Comparison of ENCODE assay signal across 8 mouse cellular contexts in the genomic region with DNA sequence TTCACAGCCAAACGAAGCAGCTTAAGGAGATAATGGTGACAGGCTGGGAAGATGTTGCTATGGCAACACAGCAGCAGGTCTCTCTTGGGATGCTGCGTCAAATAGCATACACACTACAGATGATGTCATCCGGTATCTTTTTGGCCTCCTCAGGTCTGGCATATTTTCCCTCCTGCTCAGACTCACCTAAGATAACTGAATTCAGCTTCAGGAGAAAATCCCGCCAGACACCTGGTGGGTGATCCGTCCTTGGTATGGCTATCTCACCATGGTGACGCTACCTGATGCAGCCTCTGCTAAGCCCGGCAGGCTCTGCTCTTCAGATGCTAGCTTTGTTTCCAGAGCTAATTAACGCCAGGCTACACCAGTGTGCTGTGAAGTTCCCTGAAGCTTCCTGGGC. TPM values are rescaled to one million over a fixed set of nuclear protein-coding genes. Genes with fewer than 3 reads are reported as not detected.
DNase-seq lines count a peak whose midpoint lies in the region; ATAC-seq lines count a peak whose summit lies in the region.

No protein-coding gene starts in this region.

- 0 out of 2 replicates have a peak, but pooled peaks have one; percentile 5 for ATAC-seq in heart, embryonic 15.5 days (replicated peaks; ENCODE audit: insufficient number of reproducible peaks, insufficient read depth, low FRiP score, low read depth)
- ATAC-seq in limb, embryonic 12.5 days (ENCODE audit: insufficient number of reproducible peaks, insufficient read depth, low FRiP score, low TSS enrichment, low read depth), result no peak

- H3K9me3 ChIP-seq in heart, embryonic 15.5 days (replicated peaks), result no peaks in the 10 kb centered on the region
- H3K9me3 ChIP-seq in limb, embryonic 12.5 days, result no peaks in the 10 kb centered on the region

- no peak overlapping the region for H3K4me3 ChIP-seq in heart, embryonic 15.5 days
- H3K4me3 ChIP-seq in limb, embryonic 12.5 days (replicated peaks), result no peak overlapping the region

- peaks cover 20% of the 10 kb centered on the region for H3K27me3 ChIP-seq in heart, embryonic 15.5 days
- H3K27me3 ChIP-seq in limb, embryonic 12.5 days, result no peaks in the 10 kb centered on the region

- intact Hi-C loops in heart, postnatal 25 days (cut with DNase I), result no loop called here

- 16% methylated on average over 8 of the region's 8 CpGs for WGBS in heart, embryonic 15.5 days
- 29% methylated on average over 8 of the region's 8 CpGs for WGBS in limb, embryonic 12.5 days

- H3K27ac ChIP-seq in heart, embryonic 15.5 days, result no peak overlapping the region
- no peak overlapping the region; the same call in 1 of the 2 replicates for H3K27ac ChIP-seq in limb, embryonic 12.5 days

- no peak for DNase-seq in heart, postnatal 25 days (ENCODE audit: low spot score)
- peak; percentile 30 to 49 for DNase-seq in frontal cortex, postnatal 25 days (ENCODE audit: low spot score in 2 of 2)
- DNase-seq in right cerebral cortex, postnatal 36 days (ENCODE audit: low spot score in 2 of 2), result peak; percentile 74 to 83
- DNase-seq in adrenal gland, adult 8-10 months, result no peak
- no peak for DNase-seq in kidney, adult 9 months
- DNase-seq in kidney, adult 11 months, result no peak

- H3K36me3 ChIP-seq in heart, embryonic 15.5 days, result no peaks in the 10 kb centered on the region
- no peaks in the 10 kb centered on the region for H3K36me3 ChIP-seq in limb, embryonic 12.5 days

- H3K4me1 ChIP-seq in heart, embryonic 15.5 days (replicated peaks), result peaks cover 18% of the 10 kb centered on the region
- peaks cover 45% of the 10 kb centered on the region for H3K4me1 ChIP-seq in limb, embryonic 12.5 days (replicated peaks)

- no peak overlapping the region for H3K9ac ChIP-seq in heart, embryonic 15.5 days
- H3K9ac ChIP-seq in limb, embryonic 12.5 days (replicated peaks), result peak overlapping the region; percentile 31; the same call in 1 of the 2 replicates

- H3K4me2 ChIP-seq in heart, embryonic 15.5 days, result no peak overlapping the region
- 0 out of 2 replicates have a peak overlapping the region, but pooled peaks have one; percentile 30 for H3K4me2 ChIP-seq in limb, embryonic 12.5 days

RNA-seq across cellular contexts. Expression of a gene that starts 12.8 kb away (rescaled TPM):
- 1.2 and 1.9 TPM in 2 replicates for polyA plus RNA-seq in heart, embryonic 15.5 days (2015; fragmentation: Nextera tagmentation; extraction: Ambion mirVana)
- total RNA-seq in heart, postnatal 25 days (2021), result under 1 TPM; 0.31 to 0.47 TPM
- polyA plus RNA-seq in limb, embryonic 12.5 days (2016; fragmentation: Nextera tagmentation; extraction: Ambion mirVana), result 1.4 and 1.6 TPM in 2 replicates
- total RNA-seq in adrenal gland, adult 8-10 months (2022), result not detected

RNA-seq across cellular contexts. Expression of a gene that starts 31.3 kb away (rescaled TPM):
- polyA plus RNA-seq in heart, embryonic 15.5 days (2015; fragmentation: Nextera tagmentation; extraction: Ambion mirVana), result 0.13 and 0.47 TPM in 2 replicates
- total RNA-seq in heart, postnatal 25 days (2021), result under 1 TPM; 0.25 to 0.44 TPM
- polyA plus RNA-seq in limb, embryonic 12.5 days (2016; fragmentation: Nextera tagmentation; extraction: Ambion mirVana), result 0.54 and 0.60 TPM in 2 replicates
- total RNA-seq in adrenal gland, adult 8-10 months (2022), result under 1 TPM; 0.13 to 0.55 (median 0.35) TPM

RNA-seq across cellular contexts. Expression of a gene that starts 57.7 kb away (rescaled TPM):
- 58.6 and 64.0 TPM in 2 replicates for polyA plus RNA-seq in heart, embryonic 15.5 days (2015; fragmentation: Nextera tagmentation; extraction: Ambion mirVana)
- 10 to 100 TPM; 15.9 to 17.6 TPM for total RNA-seq in heart, postnatal 25 days (2021)
- 58.7 and 62.4 TPM in 2 replicates for polyA plus RNA-seq in limb, embryonic 12.5 days (2016; fragmentation: Nextera tagmentation; extraction: Ambion mirVana)
- 10 to 100 TPM; 42.0 to 50.0 (median 45.0) TPM for total RNA-seq in adrenal gland, adult 8-10 months (2022)

Comparison
In these comparisons a context has a peak if more than half of its experiments do, and no peak if none do; other contexts are left out.
1. DNase-seq: peak in frontal cortex, postnatal 25 days (2 of 2) and right cerebral cortex, postnatal 36 days (2 of 2); none in heart, postnatal 25 days (single experiment), adrenal gland, adult 8-10 months (single experiment), kidney, adult 9 months (single experiment) and kidney, adult 11 months (single experiment).